7 mouse cellular contexts compared by ENCODE assay signal in the genomic region with DNA sequence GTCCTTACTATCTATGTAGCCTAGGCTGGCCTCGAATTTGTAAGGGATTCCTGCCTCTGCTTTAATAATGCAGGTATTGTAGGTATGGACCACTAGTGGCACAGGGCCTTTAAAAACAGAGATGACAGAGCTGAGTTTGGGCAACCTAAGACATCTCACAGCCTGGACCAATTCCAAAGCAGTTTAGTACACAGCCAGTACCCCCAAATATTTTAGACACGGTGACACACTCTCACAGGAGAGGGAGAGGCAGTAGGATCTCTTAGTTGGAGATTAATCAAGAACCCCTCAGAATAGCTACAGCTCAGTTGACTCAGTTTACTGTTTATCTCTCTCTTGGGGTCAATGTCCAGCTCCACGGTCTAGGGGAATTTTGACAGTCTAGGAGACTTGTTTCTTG. TPM values are rescaled to one million over a fixed set of nuclear protein-coding genes. Genes with fewer than 3 reads are reported as not detected.
DNase-seq lines count a peak whose midpoint lies in the region; ATAC-seq and TF ChIP-seq lines count a peak whose summit lies in the region.

No protein-coding gene starts in this region.

- ATAC-seq in lung, embryonic 14.5 days (ENCODE audit: insufficient read depth), result no peak
- ATAC-seq in limb, embryonic 13.5 days (ENCODE audit: low FRiP score, low read depth), result no peak
- ATAC-seq in stomach, embryonic 14.5 days (ENCODE audit: insufficient number of reproducible peaks, insufficient read depth, low FRiP score, low read depth), result no peak

- DNase-seq in lung, embryonic 14.5 days, result peak; percentile 18
- DNase-seq in lung, adult 18-20 months, result no peak
- DNase-seq in spleen, adult 18-20 months, result no peak
- DNase-seq in left cerebral cortex, postnatal 10 days (ENCODE audit: extremely low spot score in 1 of 2, low spot score in 2 of 2), result no peak

- WGBS in lung, embryonic 14.5 days, result 33% methylated on average over 3 of the region's 3 CpGs
- 33% methylated on average over 3 of the region's 3 CpGs for WGBS in limb, embryonic 13.5 days
- WGBS in stomach, embryonic 14.5 days, result 30% methylated on average over 3 of the region's 3 CpGs

- no peaks in the 10 kb centered on the region for H3K9me3 ChIP-seq in lung, embryonic 14.5 days (ENCODE audit: low read depth, low read length)
- H3K9me3 ChIP-seq in limb, embryonic 13.5 days, result no peaks in the 10 kb centered on the region
- H3K9me3 ChIP-seq in stomach, embryonic 14.5 days (ENCODE audit: control insufficient read depth, low read depth, low read length), result no peaks in the 10 kb centered on the region

- no peak for TF ChIP-seq POLR2A in embryonic fibroblast, embryonic 13.5 days (IDR thresholded peaks at IDR 0.05; ENCODE audit: low read depth, low read length)

- H3K4me1 ChIP-seq in lung, embryonic 14.5 days (ENCODE audit: insufficient read depth), result peaks cover 9% of the 10 kb centered on the region; the same call in 1 of the 2 replicates
- peaks cover 6% of the 10 kb centered on the region for H3K4me1 ChIP-seq in embryonic fibroblast, embryonic 13.5 days (ENCODE audit: control insufficient read depth, insufficient read depth, low read length)
- peaks cover 22% of the 10 kb centered on the region for H3K4me1 ChIP-seq in limb, embryonic 13.5 days
- peaks cover 14% of the 10 kb centered on the region; the same call in 1 of the 2 replicates for H3K4me1 ChIP-seq in stomach, embryonic 14.5 days (ENCODE audit: control insufficient read depth, insufficient read depth, low read length)

- H3K9ac ChIP-seq in lung, embryonic 14.5 days, result peak overlapping the region; percentile 94
- H3K9ac ChIP-seq in limb, embryonic 13.5 days, result peak overlapping the region; percentile 88
- H3K9ac ChIP-seq in stomach, embryonic 14.5 days (replicated peaks; ENCODE audit: low read depth, low read length), result peak overlapping the region; percentile 78

- H3K4me3 ChIP-seq in lung, embryonic 14.5 days (ENCODE audit: low read depth, low read length), result peak overlapping the region; percentile 66
- H3K4me3 ChIP-seq in embryonic fibroblast, embryonic 13.5 days (ENCODE audit: insufficient read depth, low read length), result peak overlapping the region; percentile 71
- H3K4me3 ChIP-seq in limb, embryonic 13.5 days, result peak overlapping the region; percentile 56
- H3K4me3 ChIP-seq in stomach, embryonic 14.5 days (ENCODE audit: low read depth, low read length), result peak overlapping the region; percentile 51

- peak overlapping the region; percentile 89 for H3K4me2 ChIP-seq in lung, embryonic 14.5 days
- H3K4me2 ChIP-seq in limb, embryonic 13.5 days (replicated peaks), result peak overlapping the region; percentile 85
- peak overlapping the region; percentile 59 for H3K4me2 ChIP-seq in stomach, embryonic 14.5 days (replicated peaks; ENCODE audit: low read depth, low read length)

- 0 out of 2 replicates have a peak, but pooled peaks cover 11% of the 10 kb centered on the region for H3K36me3 ChIP-seq in lung, embryonic 14.5 days (ENCODE audit: insufficient read depth)
- H3K36me3 ChIP-seq in limb, embryonic 13.5 days, result peaks cover 6% of the 10 kb centered on the region; the same call in 1 of the 2 replicates
- no peaks in the 10 kb centered on the region for H3K36me3 ChIP-seq in stomach, embryonic 14.5 days (ENCODE audit: control insufficient read depth, insufficient read depth, low read length)

- H3K27ac ChIP-seq in lung, embryonic 14.5 days (ENCODE audit: low read depth), result peak overlapping the region; percentile 98
- H3K27ac ChIP-seq in embryonic fibroblast, embryonic 13.5 days (ENCODE audit: insufficient read depth, low read length), result peak overlapping the region; percentile 91
- H3K27ac ChIP-seq in limb, embryonic 13.5 days, result peak overlapping the region; percentile 95
- H3K27ac ChIP-seq in stomach, embryonic 14.5 days (ENCODE audit: low read length), result peak overlapping the region; percentile 87

- H3K27me3 ChIP-seq in lung, embryonic 14.5 days (ENCODE audit: insufficient read depth, low read length), result no peaks in the 10 kb centered on the region
- H3K27me3 ChIP-seq in limb, embryonic 13.5 days, result no peaks in the 10 kb centered on the region
- no peaks in the 10 kb centered on the region for H3K27me3 ChIP-seq in stomach, embryonic 14.5 days (ENCODE audit: control insufficient read depth, insufficient read depth, low read length)

- intact Hi-C loops in left cerebral cortex, postnatal 10 days (cut with DNase I), result no loop called here

- no peak for TF ChIP-seq CTCF in lung, embryonic 14.5 days (IDR thresholded peaks at IDR 0.05; ENCODE audit: low read depth)
- no peak for TF ChIP-seq CTCF in embryonic fibroblast, embryonic 13.5 days (IDR thresholded peaks at IDR 0.05; ENCODE audit: borderline replicate concordance, insufficient read depth, low read length)

RNA-seq across cellular contexts. Expression of a gene that starts 0.8 kb away (rescaled TPM):
- polyA plus RNA-seq in lung, embryonic 14.5 days (2014; fragmentation: Nextera tagmentation; extraction: Ambion mirVana), result 33.4 and 36.2 TPM in 2 replicates
- polyA plus RNA-seq in embryonic fibroblast, embryonic 13.5 days (2011; ENCODE audit: insufficient read length, low read depth, missing spikeins), result 10.2 and 14.2 TPM in 2 replicates
- polyA plus RNA-seq in limb, embryonic 13.5 days (2015; fragmentation: Nextera tagmentation; extraction: Ambion mirVana), result 33.6 and 35.2 TPM in 2 replicates
- 32.9 and 34.8 TPM in 2 replicates for polyA plus RNA-seq in stomach, embryonic 14.5 days (2014; fragmentation: Nextera tagmentation; extraction: Ambion mirVana)
- total RNA-seq in left cerebral cortex, postnatal 10 days (2021), result 10 to 100 TPM; 13.0 to 14.1 TPM

RNA-seq across cellular contexts. Expression of a gene that starts 3.8 kb away (rescaled TPM):
- 0.17 and 0.41 TPM in 2 replicates for polyA plus RNA-seq in lung, embryonic 14.5 days (2014; fragmentation: Nextera tagmentation; extraction: Ambion mirVana)
- 0.42 TPM in 1 of 2 replicates, not detected in the other for polyA plus RNA-seq in embryonic fibroblast, embryonic 13.5 days (2011; ENCODE audit: insufficient read length, low read depth, missing spikeins)
- 0.18 TPM in 1 of 2 replicates, not detected in the other for polyA plus RNA-seq in limb, embryonic 13.5 days (2015; fragmentation: Nextera tagmentation; extraction: Ambion mirVana)
- 0.36 and 0.43 TPM in 2 replicates for polyA plus RNA-seq in stomach, embryonic 14.5 days (2014; fragmentation: Nextera tagmentation; extraction: Ambion mirVana)
- total RNA-seq in left cerebral cortex, postnatal 10 days (2021), result under 1 TPM; 0.43 to 0.58 TPM

RNA-seq across cellular contexts. Expression of a gene that starts 19.9 kb away (rescaled TPM):
- 317 and 336 TPM in 2 replicates for polyA plus RNA-seq in lung, embryonic 14.5 days (2014; fragmentation: Nextera tagmentation; extraction: Ambion mirVana)
- polyA plus RNA-seq in embryonic fibroblast, embryonic 13.5 days (2011; ENCODE audit: insufficient read length, low read depth, missing spikeins), result 121 and 145 TPM in 2 replicates
- polyA plus RNA-seq in limb, embryonic 13.5 days (2015; fragmentation: Nextera tagmentation; extraction: Ambion mirVana), result 390 and 394 TPM in 2 replicates
- 328 and 342 TPM in 2 replicates for polyA plus RNA-seq in stomach, embryonic 14.5 days (2014; fragmentation: Nextera tagmentation; extraction: Ambion mirVana)
- 10 to 100 TPM; 64.4 to 69.7 TPM for total RNA-seq in left cerebral cortex, postnatal 10 days (2021)

RNA-seq across cellular contexts. Expression of a gene that starts 32.0 kb away (rescaled TPM):
- 13.1 and 13.8 TPM in 2 replicates for polyA plus RNA-seq in lung, embryonic 14.5 days (2014; fragmentation: Nextera tagmentation; extraction: Ambion mirVana)
- polyA plus RNA-seq in embryonic fibroblast, embryonic 13.5 days (2011; ENCODE audit: insufficient read length, low read depth, missing spikeins), result 34.5 and 35.0 TPM in 2 replicates
- polyA plus RNA-seq in limb, embryonic 13.5 days (2015; fragmentation: Nextera tagmentation; extraction: Ambion mirVana), result 14.6 and 16.6 TPM in 2 replicates
- 12.2 and 13.0 TPM in 2 replicates for polyA plus RNA-seq in stomach, embryonic 14.5 days (2014; fragmentation: Nextera tagmentation; extraction: Ambion mirVana)
- total RNA-seq in left cerebral cortex, postnatal 10 days (2021), result 10 to 100 TPM; 20.2 to 26.0 TPM

RNA-seq across cellular contexts. Expression of a gene that starts 33.9 kb away (rescaled TPM):
- polyA plus RNA-seq in lung, embryonic 14.5 days (2014; fragmentation: Nextera tagmentation; extraction: Ambion mirVana), result not detected in 2 replicates
- polyA plus RNA-seq in embryonic fibroblast, embryonic 13.5 days (2011; ENCODE audit: insufficient read length, low read depth, missing spikeins), result not detected in 2 replicates
- polyA plus RNA-seq in limb, embryonic 13.5 days (2015; fragmentation: Nextera tagmentation; extraction: Ambion mirVana), result not detected in 2 replicates
- not detected in 2 replicates for polyA plus RNA-seq in stomach, embryonic 14.5 days (2014; fragmentation: Nextera tagmentation; extraction: Ambion mirVana)
- total RNA-seq in left cerebral cortex, postnatal 10 days (2021), result not detected
